Comparison of ENCODE assay signal across 12 mouse cellular contexts in the genomic region with DNA sequence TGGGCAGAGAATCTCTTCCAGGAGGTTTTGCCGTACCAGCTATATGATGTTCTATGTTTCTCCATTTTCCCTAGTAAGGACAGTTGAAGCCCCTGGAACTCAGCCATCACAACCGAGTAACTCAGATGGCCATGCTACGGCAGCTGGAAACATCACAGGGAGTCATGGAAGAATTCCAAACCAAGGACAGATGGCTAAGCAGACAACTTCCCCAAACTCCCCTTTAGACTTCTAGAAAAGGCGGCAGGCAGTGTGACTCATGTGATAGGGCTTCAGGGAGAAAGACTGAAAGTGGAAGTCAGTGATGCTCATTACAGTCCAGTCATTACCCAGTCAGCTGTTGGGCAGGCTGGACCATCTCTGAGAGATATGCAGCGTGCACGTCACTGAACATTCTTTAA. TPM values are rescaled to one million over a fixed set of nuclear protein-coding genes. Genes with fewer than 3 reads are reported as not detected.
A peak's percentile ranks its signal among the peaks of the same experiment; 100 is the strongest.
DNase-seq lines count a peak whose midpoint lies in the region; ATAC-seq and TF ChIP-seq lines count a peak whose summit lies in the region.
"Had no signal": no experiment of that assay in that cellular context is flagged by ENCODE, and none has a peak within 500 bp of the region (broad histone marks: within the 10 kb centered on the region; RNA-seq: fewer than 3 reads in every experiment).

No protein-coding gene starts in this region.

- H3K36me3 ChIP-seq in liver, postnatal 0 days (replicated peaks; ENCODE audit: insufficient read depth, low read length): no peaks in the 10 kb centered on the region
- H3K36me3 ChIP-seq in liver, embryonic 12.5 days: no peaks in the 10 kb centered on the region
- no peaks in the 10 kb centered on the region for H3K36me3 ChIP-seq in myocyte (ENCODE audit: control insufficient read depth, insufficient read depth)
- H3K36me3 ChIP-seq: forebrain, embryonic 10.5 days; midbrain, embryonic 15.5 days had no signal

- H3K79me2 ChIP-seq in myocyte (ENCODE audit: control insufficient read depth, insufficient read depth): no peaks in the 10 kb centered on the region

- H3K9me3 ChIP-seq in liver, postnatal 0 days (ENCODE audit: low read length): no peaks in the 10 kb centered on the region
- H3K9me3 ChIP-seq in liver, embryonic 12.5 days (replicated peaks): no peaks in the 10 kb centered on the region
- H3K9me3 ChIP-seq: forebrain, embryonic 10.5 days; midbrain, embryonic 15.5 days had no signal

- H3K9ac ChIP-seq in liver, postnatal 0 days (replicated peaks): no peak overlapping the region
- no peak overlapping the region for H3K9ac ChIP-seq in liver, embryonic 12.5 days
- H3K9ac ChIP-seq: midbrain, embryonic 15.5 days had no signal

- no peak for TF ChIP-seq CTCF in liver, postnatal 0 days (IDR thresholded peaks at IDR 0.05; ENCODE audit: low read depth)

- H3K4me2 ChIP-seq in liver, postnatal 0 days (ENCODE audit: low read depth, low read length): no peak overlapping the region
- no peak overlapping the region for H3K4me2 ChIP-seq in liver, embryonic 12.5 days
- H3K4me2 ChIP-seq in myocyte (ENCODE audit: low read depth): peak overlapping the region; percentile 74
- H3K4me2 ChIP-seq: midbrain, embryonic 15.5 days had no signal

- ATAC-seq in liver, postnatal 0 days: peak; percentile 23; the same call in 1 of the 2 replicates
- no peak for ATAC-seq in liver, embryonic 12.5 days
- ATAC-seq: midbrain, embryonic 15.5 days had no signal

- peak; percentile 45 for DNase-seq in heart, adult 8-10 months (ENCODE audit: low spot score)
- DNase-seq in heart, postnatal 36 days: no peak
- DNase-seq in liver, postnatal 0 days: no peak
- DNase-seq in NIH3T3 (ENCODE audit: low read depth): peak; percentile 76
- no peak for DNase-seq in right cerebral cortex, postnatal 10 days (ENCODE audit: low spot score in 2 of 2)
- DNase-seq: retina, postnatal 1 day had no signal

- no peak overlapping the region for H3K27ac ChIP-seq in liver, postnatal 0 days (ENCODE audit: low read depth)
- H3K27ac ChIP-seq in liver, embryonic 12.5 days: no peak overlapping the region
- H3K27ac ChIP-seq: forebrain, embryonic 10.5 days; midbrain, embryonic 15.5 days had no signal

- no peak for TF ChIP-seq EP300 in liver, postnatal 0 days (IDR thresholded peaks at IDR 0.05; ENCODE audit: low read depth)

- H3K4me1 ChIP-seq in liver, postnatal 0 days (ENCODE audit: insufficient read depth): peaks cover 5% of the 10 kb centered on the region; the same call in 1 of the 2 replicates
- no peaks in the 10 kb centered on the region for H3K4me1 ChIP-seq in liver, embryonic 12.5 days

- no peaks in the 10 kb centered on the region for H3K27me3 ChIP-seq in liver, postnatal 0 days (ENCODE audit: insufficient read depth, low read length)
- no peaks in the 10 kb centered on the region; the same call in 1 of the 2 replicates for H3K27me3 ChIP-seq in liver, embryonic 12.5 days (replicated peaks)
- H3K27me3 ChIP-seq in myocyte (ENCODE audit: control insufficient read depth, insufficient read depth, insufficient read length): no peaks in the 10 kb centered on the region
- H3K27me3 ChIP-seq: midbrain, embryonic 15.5 days had no signal

- WGBS in liver, postnatal 0 days (ENCODE audit: insufficient replicate concordance): 51% methylated on average over 6 of the region's 6 CpGs
- WGBS in liver, embryonic 12.5 days (ENCODE audit: insufficient replicate concordance): 47% methylated on average over 6 of the region's 6 CpGs

- intact Hi-C loops in heart, postnatal 36 days (cut with DNase I): no loop called here

- no peak overlapping the region for H3ac ChIP-seq in myocyte (ENCODE audit: control insufficient read depth, insufficient read length)

- H3K4me3 ChIP-seq in liver, postnatal 0 days (ENCODE audit: low read depth, low read length): no peak overlapping the region
- H3K4me3 ChIP-seq in liver, embryonic 12.5 days: no peak overlapping the region
- H3K4me3 ChIP-seq in myocyte: no peak overlapping the region
- H3K4me3 ChIP-seq: forebrain, embryonic 10.5 days; midbrain, embryonic 15.5 days had no signal

- TF ChIP-seq POLR2A in myocyte (IDR thresholded peaks at IDR 0.05; ENCODE audit: insufficient read length, low read depth): no peak

TF ChIP-seq in myocyte, 11 proteins besides CTCF, POLR2A, EP300 and RAD21:
- TF ChIP-seq MYOG (IDR thresholded peaks at IDR 0.05; ENCODE audit: control insufficient read depth in 1 of 3, insufficient read depth in 1 of 3, insufficient read length in 2 of 3, low read depth in 2 of 3): peak in 2 of 3 experiments; percentile 37 to 51
- no peak for TF ChIP-seq TCF3 (IDR thresholded peaks at IDR 0.05; ENCODE audit: insufficient read length, low read depth)
- TF ChIP-seq USF1 (IDR thresholded peaks at IDR 0.05; ENCODE audit: low read depth): peak; percentile 0
- peak; percentile 40 for TF ChIP-seq SRF (IDR thresholded peaks at IDR 0.05; ENCODE audit: control insufficient read depth, insufficient read length, low read depth)
- TF ChIP-seq MYOD1 (IDR thresholded peaks at IDR 0.05; ENCODE audit: control insufficient read depth in 1 of 3, insufficient read length in 2 of 3, low read depth in 2 of 3): peak in 2 of 3 experiments; percentile 44 to 73
- no peak for TF ChIP-seq MAX (IDR thresholded peaks at IDR 0.05; ENCODE audit: low read depth)

RNA-seq across cellular contexts. Expression of a gene that starts 6.6 kb away (rescaled TPM):
- 10 to 100 TPM; 35.3 to 44.4 (median 39.4) TPM for total RNA-seq in heart, adult 8-10 months (2022)
- total RNA-seq in heart, postnatal 36 days (2021): 10 to 100 TPM; 30.8 to 38.3 TPM
- polyA plus RNA-seq in liver, postnatal 0 days (2015; fragmentation: Nextera tagmentation; extraction: Ambion mirVana): 0.40 and 0.51 TPM in 2 replicates
- 0.65 and 0.69 TPM in 2 replicates for polyA plus RNA-seq in liver, embryonic 12.5 days (2016; fragmentation: Nextera tagmentation; extraction: Ambion mirVana)
- 15.5 TPM for polyA plus RNA-seq in myocyte (2012; fragmentation: generic; extraction: Trizol)

RNA-seq across cellular contexts. Expression of a gene that starts 8.5 kb away (rescaled TPM):
- total RNA-seq in heart, adult 8-10 months (2022): 10 to 100 TPM in 3 of 4 experiments, 1 to 10 TPM in 1; 6.3 to 16.6 (median 15.0) TPM
- total RNA-seq in heart, postnatal 36 days (2021): 10 to 100 TPM; 10.3 to 14.5 TPM
- not detected in 2 replicates for polyA plus RNA-seq in liver, postnatal 0 days (2015; fragmentation: Nextera tagmentation; extraction: Ambion mirVana)
- not detected in 2 replicates for polyA plus RNA-seq in liver, embryonic 12.5 days (2016; fragmentation: Nextera tagmentation; extraction: Ambion mirVana)
- not detected for polyA plus RNA-seq in myocyte (2012; fragmentation: generic; extraction: Trizol)
- polyA plus RNA-seq: cerebellum, adult 2 months; forebrain, embryonic 10.5 days; midbrain, embryonic 15.5 days; thymus, postnatal 0 days had no signal

Comparison
In these comparisons a context has a peak if more than half of its experiments do, and no peak if none do; other contexts are left out.
1. DNase-seq: peak in heart, adult 8-10 months (single experiment) and NIH3T3 (single experiment); none in heart, postnatal 36 days (0 of 2), liver, postnatal 0 days (single experiment) and right cerebral cortex, postnatal 10 days (0 of 2).